Mouse (Mus musculus): ENCODE measurements around the gene Fbxo2.
A peak's percentile ranks its signal among the peaks of the same experiment; 100 is the strongest.

DNA sequence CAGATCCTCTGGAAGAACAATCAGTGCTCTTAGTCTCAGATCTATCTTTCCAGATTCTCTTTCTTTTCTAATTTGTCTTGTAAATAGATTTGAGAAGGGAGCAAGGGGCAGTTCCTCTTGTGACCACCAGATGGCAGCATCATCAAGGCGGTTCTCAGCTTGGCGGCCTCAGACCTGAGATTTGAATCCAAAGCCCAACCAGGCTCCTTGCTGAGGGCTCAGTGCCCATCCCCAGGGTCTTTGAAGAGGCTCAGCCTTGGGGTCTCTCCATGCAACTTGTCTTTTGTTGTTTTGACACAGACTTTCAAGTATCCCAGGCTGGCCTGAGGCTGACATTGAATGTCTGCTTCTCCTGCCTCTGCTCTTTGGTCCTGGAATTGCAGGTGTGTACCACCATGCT is 10.4 kb downstream of the Fbxo2 start:
- TF ChIP-seq CTCF (IDR thresholded peaks at IDR 0.05; ENCODE audit: borderline replicate concordance, insufficient read depth, low read depth, low read length) (peak; percentile 98), POLR2A (IDR thresholded peaks at IDR 0.05; ENCODE audit: borderline replicate concordance, insufficient read depth, low read length) (no peak)

All from cerebellum, adult 2 months (tissue).